Mouse (Mus musculus): ENCODE results near the gene Vmn1r24. TPM values are rescaled to one million over a fixed set of nuclear protein-coding genes. Genes with fewer than 3 reads are reported as not detected.
"Not testable (repeated sequence)": the region's sequence is repeated elsewhere in the genome, so short reads cannot be mapped to it uniquely, and the experiment has no call there.

Vmn1r24 gene
- not detected in 2 replicates for total RNA-seq (2015)
- not detected in 2 replicates for total RNA-seq (2017)

GRCm38 (mm10) chr6:57961403-57961802 lies at the start of gene Vmn1r24:
Vmn1r24 (minus strand) TSS chr6:57961503.
- ATAC-seq (ENCODE audit: poor library complexity, severe bottlenecking), result not testable (repeated sequence)

DNA sequence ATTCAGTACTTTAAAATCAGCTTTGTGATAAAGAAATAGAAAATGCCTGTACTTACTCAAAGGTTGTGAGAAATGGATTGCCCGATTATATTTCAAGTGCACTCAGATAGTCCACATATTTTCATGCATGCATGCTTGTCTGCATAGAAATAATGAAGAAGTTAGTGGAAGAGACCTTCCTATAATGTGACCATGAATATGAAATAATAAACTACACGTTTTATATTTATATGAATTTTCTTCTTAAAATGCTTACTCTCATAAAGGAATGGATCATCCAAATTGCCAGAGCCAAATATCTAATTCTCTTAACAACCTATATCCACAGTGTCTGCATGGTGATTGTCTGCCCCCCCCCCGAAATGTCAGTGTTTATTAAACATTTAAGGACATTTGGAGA lies 19.4 kb upstream of the Vmn1r24 start, which contains the start of gene Vmn1r25:
TSS of gene Vmn1r25 (minus strand) at position 101 of the 400 bp plus-strand sequence.
- ATAC-seq (ENCODE audit: poor library complexity, severe bottlenecking), result no peak

- no peak for ATAC-seq (ENCODE audit: poor library complexity, severe bottlenecking)
Measured at GRCm38 (mm10) chr6:57926738-57927137, 34.6 kb downstream of the Vmn1r24 start, which contains the start of gene Vmn1r23. Vmn1r23 (minus strand) TSS chr6:57926838.

DNA sequence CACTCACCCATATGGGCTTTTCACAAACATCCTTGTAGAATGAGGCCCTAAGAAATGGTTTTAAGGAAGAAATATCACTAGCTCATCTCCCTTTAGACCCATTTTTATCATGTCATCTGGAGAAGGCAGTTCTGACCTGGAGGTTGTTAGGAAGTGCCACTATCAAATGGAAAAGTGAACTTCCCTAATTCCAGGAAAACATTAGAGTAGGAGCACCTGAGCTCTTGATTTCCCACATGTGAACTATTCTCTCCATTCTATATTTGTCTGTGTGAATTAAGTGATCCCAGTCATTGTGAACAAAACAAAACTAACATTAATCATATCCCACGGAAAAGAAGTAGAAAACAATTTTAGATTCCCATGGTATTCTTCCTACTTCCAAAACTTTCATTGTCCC lies 53.4 kb downstream of the Vmn1r24 start, which contains the start of gene Vmn1r22:
TSS of gene Vmn1r22 (minus strand) at position 101 of the 400 bp plus-strand sequence.
- no peak for ATAC-seq (ENCODE audit: poor library complexity, severe bottlenecking)

Other genes with a start within 250 kb of the Vmn1r24 start
- gene Vopp1, start 136.3 kb downstream of the Vmn1r24 start, total RNA-seq (2015), result 12.1 and 16.5 TPM in 2 replicates
- 14.4 and 16.3 TPM in 2 replicates for gene Vopp1, start 136.3 kb downstream of the Vmn1r24 start, total RNA-seq (2017)
- not detected in 2 replicates for gene Vmn1r21, start 111.2 kb downstream of the Vmn1r24 start, total RNA-seq (2015)
- gene Vmn1r21, start 111.2 kb downstream of the Vmn1r24 start, total RNA-seq (2017), result not detected in 2 replicates
- not detected in 2 replicates for gene Vmn1r22, start 53.5 kb downstream of the Vmn1r24 start, total RNA-seq (2015)
- gene Vmn1r22, start 53.5 kb downstream of the Vmn1r24 start, total RNA-seq (2017), result not detected in 2 replicates
- not detected in 2 replicates for gene Vmn1r23, start 34.7 kb downstream of the Vmn1r24 start, total RNA-seq (2015)
- gene Vmn1r23, start 34.7 kb downstream of the Vmn1r24 start, total RNA-seq (2017), result not detected in 2 replicates
- not detected in 2 replicates for gene Vmn1r25, start 19.3 kb upstream of the Vmn1r24 start, total RNA-seq (2015)
- gene Vmn1r25, start 19.3 kb upstream of the Vmn1r24 start, total RNA-seq (2017), result not detected in 2 replicates
- not detected in 2 replicates for gene Vmn1r26, start 53.7 kb upstream of the Vmn1r24 start, total RNA-seq (2015)
- not detected in 2 replicates for gene Vmn1r26, start 53.7 kb upstream of the Vmn1r24 start, total RNA-seq (2017)

Measured in megakaryocyte, adult 5-6 weeks (primary cell).